Mouse (Mus musculus) hindbrain, embryonic 14.5 days (tissue): ENCODE results near the gene Snapin. TPM values are rescaled to one million over a fixed set of nuclear protein-coding genes. Genes with fewer than 3 reads are reported as not detected.
A peak's percentile ranks its signal among the peaks of the same experiment; 100 is the strongest.

Experiments used
- ATAC-seq: fragments of 200-750 bp; cut with Nextera tagmentation; 2 replicates; pipeline ENCODE4 v1.8.0; 2017; ENCODE audit warnings: moderate number of reproducible peaks, mild to moderate bottlenecking, moderate TSS enrichment, moderate library complexity; ENCODE audit not compliant: low FRiP score
- DNase-seq: peaks from one replicate; pipeline ENCODE4 v3.0.0-alpha.2; 2015; ENCODE audit warnings: low spot score
- H3K27ac ChIP-seq: fragments of 300-500 bp; sonication (generic); 2 replicates; pipeline ENCODE4 v1.5.1; 2014; ENCODE audit warnings: mild to moderate bottlenecking, moderate library complexity
- H3K27me3 ChIP-seq: fragments of 300-500 bp; sonication (generic); 2 replicates; pipeline ENCODE4 v1.6.1; 2014; ENCODE audit warnings: mild to moderate bottlenecking, low read length, mixed read lengths; ENCODE audit not compliant: control insufficient read depth, insufficient read depth
- H3K36me3 ChIP-seq: fragments of 300-500 bp; sonication (generic); replicated peaks from 2 replicates; pipeline ENCODE4 v1.6.1; 2014; ENCODE audit not compliant: control insufficient read depth, insufficient read depth
- H3K4me1 ChIP-seq: fragments of 300-500 bp; sonication (generic); replicated peaks from 2 replicates; pipeline ENCODE4 v1.6.1; 2014; ENCODE audit warnings: antibody characterized with exemption, low read length, mixed read lengths; ENCODE audit not compliant: control insufficient read depth, insufficient read depth
- H3K4me2 ChIP-seq: fragments of 300-500 bp; sonication (generic); replicated peaks from 2 replicates; pipeline ENCODE4 v1.6.1; 2014; ENCODE audit warnings: mild to moderate bottlenecking, moderate library complexity
- H3K4me3 ChIP-seq: fragments of 300-500 bp; sonication (generic); replicated peaks from 2 replicates; pipeline ENCODE4 v1.5.1; 2014; ENCODE audit warnings: mild to moderate bottlenecking, low read length
- H3K9ac ChIP-seq: fragments of 300-500 bp; sonication (generic); 2 replicates; pipeline ENCODE4 v1.6.1; 2014
- H3K9me3 ChIP-seq: fragments of 300-500 bp; sonication (generic); 2 replicates; pipeline ENCODE4 v1.6.1; 2016; ENCODE audit warnings: low read length; ENCODE audit not compliant: control insufficient read depth
- WGBS: fragments of 180-500 bp; shearing (Covaris S2); extraction: QIAGEN DNeasy Blood & Tissue Kit; methylation state at CpG from one replicate; pipeline ENCODE4 v1.1.7; 2014; 5-methylcytosine and 5-hydroxymethylcytosine counted together
- polyA plus RNA-seq: library from polyadenylated mRNA; unstranded; fragments of >200 nt; fragmentation: Nextera tagmentation; extraction: Ambion mirVana; gene quantifications from 2 replicates; pipeline ENCODE4 v1.2.1, GENCODE M21; 2014

The Snapin gene
- polyA plus RNA-seq, 1 experiment from 2014 or later, result 94.0 TPM

DNA sequence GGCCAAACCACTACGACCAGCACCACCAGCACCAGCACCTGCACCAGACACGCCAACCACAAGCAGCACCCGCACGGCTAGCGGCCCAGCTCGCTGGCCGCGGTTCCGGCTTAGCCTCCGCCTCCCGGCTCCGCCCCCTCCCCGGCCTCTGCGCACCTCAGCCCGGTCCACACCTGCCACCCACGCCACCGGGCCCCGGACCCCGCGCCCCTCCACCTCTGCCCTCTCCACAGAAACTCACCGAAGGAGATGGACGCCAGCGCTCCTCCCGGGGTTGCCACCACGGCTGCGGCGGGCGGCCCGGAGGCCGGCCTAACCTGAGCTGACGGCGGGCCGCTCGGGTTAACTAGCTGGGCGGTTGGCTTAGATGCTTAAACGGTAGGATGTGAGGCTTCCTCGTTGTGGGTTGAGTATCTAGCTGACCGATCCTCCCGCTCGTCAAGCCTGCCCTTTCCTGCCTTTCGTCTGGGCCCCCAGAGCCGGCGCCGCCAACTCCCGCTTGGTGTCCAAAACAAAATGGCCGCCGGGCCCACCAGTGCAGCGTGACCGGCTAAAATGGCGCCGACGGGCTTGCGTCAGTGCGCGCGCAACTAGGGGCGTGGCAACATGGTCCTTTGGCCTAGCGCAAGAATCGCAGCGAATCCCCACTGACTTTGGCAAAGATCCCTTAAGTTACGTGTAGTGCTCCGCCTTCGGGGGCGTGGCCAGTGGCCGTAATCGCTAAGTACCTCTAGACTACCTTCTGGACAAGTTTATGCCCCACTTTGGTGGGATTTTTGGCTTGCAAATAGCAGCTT is 18.3 kb upstream of the Snapin start, which contains the start of gene Chtop:
Chtop (minus strand) TSS at position 549 of the 797 bp plus-strand sequence.
- no peaks in the 10 kb centered on the region for H3K9me3 ChIP-seq
- peak within 1 kb of the TSS; percentile 88 for H3K4me2 ChIP-seq
- peaks cover 20% of the 10 kb centered on the region for H3K4me1 ChIP-seq
- peak within 1 kb of the TSS; percentile 93 for H3K27ac ChIP-seq
- peak; percentile 93 for ATAC-seq
- H3K27me3 ChIP-seq, result peaks cover 16% of the 10 kb centered on the region
- WGBS, result under 1% methylated on average over 66 of the region's 66 CpGs
- H3K4me3 ChIP-seq, result peak within 1 kb of the TSS; percentile 90
- H3K36me3 ChIP-seq, result peaks cover 36% of the 10 kb centered on the region
- H3K9ac ChIP-seq, result peak within 1 kb of the TSS; percentile 91
- peak; percentile 100 for DNase-seq

DNA sequence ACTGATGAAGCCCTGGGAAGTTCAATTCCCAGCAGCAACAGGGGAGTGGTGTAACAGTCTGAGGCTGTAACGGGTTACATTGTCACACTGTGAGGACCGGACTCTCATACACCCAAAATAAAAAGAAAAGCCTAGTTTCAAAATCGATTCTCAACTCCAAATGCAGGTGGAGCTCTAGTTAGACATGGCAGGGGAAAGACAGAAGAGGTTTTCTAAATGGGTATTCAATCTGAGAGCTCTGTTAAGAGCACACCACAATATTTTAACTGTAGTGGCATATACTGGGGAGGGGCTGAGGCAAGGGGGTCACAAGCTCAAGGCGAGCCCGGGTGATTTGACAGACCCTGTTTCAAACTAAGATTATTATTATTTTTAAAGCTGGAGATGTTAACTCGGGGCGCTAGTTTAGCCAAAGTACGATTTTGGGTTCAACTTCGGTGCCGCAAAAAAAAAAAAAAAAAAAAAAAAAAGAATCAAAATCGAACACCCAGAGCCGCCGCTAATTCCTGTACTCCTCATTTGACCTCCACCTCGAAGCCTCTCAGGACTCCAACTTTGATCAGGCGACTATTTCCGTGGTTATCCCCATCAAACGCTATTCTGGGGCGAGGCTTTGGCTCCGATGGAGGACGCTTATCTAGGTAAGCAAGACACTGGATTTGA is 17.6 kb upstream of the Snapin start:
- peaks cover 9% of the 10 kb centered on the region; the same call in 1 of the 2 replicates for H3K27me3 ChIP-seq
- no peaks in the 10 kb centered on the region for H3K9me3 ChIP-seq
- peaks cover 43% of the 10 kb centered on the region for H3K36me3 ChIP-seq
- 3% methylated on average over 20 of the region's 20 CpGs for WGBS
- DNase-seq (no peak), ATAC-seq (no peak; the same call in 1 of the 2 replicates)
- H3K27ac ChIP-seq, result peak overlapping the region; percentile 93
- H3K4me3 ChIP-seq, result peak overlapping the region; percentile 90
- H3K4me2 ChIP-seq, result peak overlapping the region; percentile 88
- peaks cover 21% of the 10 kb centered on the region for H3K4me1 ChIP-seq
- peak overlapping the region; percentile 91 for H3K9ac ChIP-seq

DNA sequence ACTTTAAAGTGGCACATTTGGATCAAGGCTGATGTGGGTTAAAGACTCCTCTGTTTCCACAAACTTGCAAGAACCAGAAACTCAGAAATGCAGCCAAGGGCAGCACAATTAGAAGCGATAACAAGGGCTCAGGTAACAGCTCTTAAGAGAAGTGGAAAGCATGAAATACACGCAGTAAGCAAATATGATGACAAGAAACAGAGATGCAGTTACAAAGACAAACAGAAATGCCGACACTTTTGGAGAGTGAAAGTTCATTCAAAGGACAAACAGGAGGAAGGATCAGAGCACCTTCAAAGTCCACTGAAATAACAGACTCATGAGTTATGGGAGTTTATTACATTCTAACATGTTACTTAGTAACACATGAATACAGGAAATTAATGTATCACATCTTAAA is 15.5 kb upstream of the Snapin start:
- Histone ChIP-seq H3K27me3 (no peaks in the 10 kb centered on the region), H3K36me3 (peaks cover 64% of the 10 kb centered on the region), H3K9me3 (no peaks in the 10 kb centered on the region), H3K4me1 (peaks cover 21% of the 10 kb centered on the region), H3K27ac (no peak overlapping the region), H3K4me2 (no peak overlapping the region), H3K4me3 (no peak overlapping the region), H3K9ac (no peak overlapping the region)
- DNase-seq, result no peak
- no peak for ATAC-seq
- WGBS, result 93% methylated on average over 3 of the region's 3 CpGs

DNA sequence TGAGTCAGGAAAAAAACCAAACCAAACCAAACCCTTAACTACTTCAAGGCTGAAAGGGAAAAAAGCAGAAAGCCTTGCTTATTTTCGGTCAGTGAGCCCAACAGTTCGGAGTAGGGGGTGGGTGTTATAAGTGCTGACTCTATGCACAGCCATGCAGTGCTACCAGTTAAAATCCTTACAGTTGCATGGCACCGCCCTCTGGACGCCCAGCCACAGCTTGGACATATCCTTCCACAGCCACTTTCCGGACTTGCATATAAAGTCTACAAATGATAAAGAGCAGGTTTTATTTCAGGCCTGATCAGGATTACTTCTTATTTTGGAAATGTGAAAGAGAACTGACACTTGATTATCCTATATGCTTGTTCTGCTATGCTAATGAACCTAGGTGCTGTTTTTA is 14.4 kb upstream of the Snapin start:
- ATAC-seq (no peak), DNase-seq (no peak)
- Histone ChIP-seq H3K4me3 (no peak overlapping the region), H3K27ac (no peak overlapping the region), H3K27me3 (no peaks in the 10 kb centered on the region), H3K9me3 (no peaks in the 10 kb centered on the region), H3K9ac (no peak overlapping the region), H3K4me1 (peaks cover 21% of the 10 kb centered on the region), H3K36me3 (peaks cover 73% of the 10 kb centered on the region), H3K4me2 (no peak overlapping the region)
- WGBS, result 97% methylated on average over 5 of the region's 5 CpGs

DNA sequence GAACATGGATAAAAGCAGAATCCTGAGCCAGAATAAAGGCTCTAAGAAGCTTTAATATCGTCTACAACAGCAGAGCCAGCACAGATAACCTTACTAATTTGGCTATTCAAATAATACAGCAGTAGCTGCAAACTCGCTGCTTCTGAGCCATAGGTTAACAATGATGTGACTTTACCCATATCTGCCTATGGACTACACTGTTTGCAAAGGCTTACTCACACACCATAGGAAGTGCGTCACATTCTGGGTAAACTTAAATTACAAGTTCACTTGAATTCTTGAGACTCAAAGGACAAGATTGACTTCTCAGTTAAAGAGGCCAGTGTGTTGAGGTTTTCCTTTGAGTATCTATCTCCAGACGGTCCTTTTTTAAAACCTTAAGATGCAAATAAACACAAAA is 12.6 kb upstream of the Snapin start:
- Histone ChIP-seq H3K9me3 (no peaks in the 10 kb centered on the region), H3K36me3 (peaks cover 91% of the 10 kb centered on the region), H3K4me1 (peaks cover 21% of the 10 kb centered on the region), H3K4me2 (no peak overlapping the region), H3K27me3 (no peaks in the 10 kb centered on the region), H3K4me3 (no peak overlapping the region), H3K27ac (no peak overlapping the region), H3K9ac (no peak overlapping the region)
- DNase-seq, result no peak
- WGBS, result 86% methylated on average over 4 of the region's 4 CpGs
- no peak for ATAC-seq

DNA sequence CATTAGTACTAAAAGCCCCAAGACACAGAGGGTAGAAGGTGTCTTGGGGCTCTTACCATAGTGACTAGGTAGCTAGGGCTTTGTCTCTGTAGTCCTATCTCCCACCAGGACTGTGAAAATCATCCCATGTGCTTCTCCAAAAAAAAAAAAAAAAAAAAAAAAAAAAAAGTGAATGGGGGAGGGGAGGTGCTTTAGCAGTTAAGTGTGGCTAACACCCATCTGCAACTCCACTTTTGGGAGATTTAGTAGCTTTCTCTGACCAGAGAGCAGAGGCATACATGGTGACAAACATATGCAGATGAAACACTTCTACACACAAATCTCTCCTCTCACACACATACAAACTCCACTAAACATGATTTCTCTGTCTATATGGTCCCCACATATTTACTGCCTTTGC is 6.8 kb upstream of the Snapin start:
- Histone ChIP-seq H3K36me3 (peaks cover 70% of the 10 kb centered on the region), H3K9ac (no peak overlapping the region), H3K9me3 (no peaks in the 10 kb centered on the region), H3K27me3 (no peaks in the 10 kb centered on the region), H3K4me2 (no peak overlapping the region), H3K4me3 (no peak overlapping the region), H3K27ac (no peak overlapping the region), H3K4me1 (no peaks in the 10 kb centered on the region)
- ATAC-seq (no peak), DNase-seq (peak; percentile 21)

DNA sequence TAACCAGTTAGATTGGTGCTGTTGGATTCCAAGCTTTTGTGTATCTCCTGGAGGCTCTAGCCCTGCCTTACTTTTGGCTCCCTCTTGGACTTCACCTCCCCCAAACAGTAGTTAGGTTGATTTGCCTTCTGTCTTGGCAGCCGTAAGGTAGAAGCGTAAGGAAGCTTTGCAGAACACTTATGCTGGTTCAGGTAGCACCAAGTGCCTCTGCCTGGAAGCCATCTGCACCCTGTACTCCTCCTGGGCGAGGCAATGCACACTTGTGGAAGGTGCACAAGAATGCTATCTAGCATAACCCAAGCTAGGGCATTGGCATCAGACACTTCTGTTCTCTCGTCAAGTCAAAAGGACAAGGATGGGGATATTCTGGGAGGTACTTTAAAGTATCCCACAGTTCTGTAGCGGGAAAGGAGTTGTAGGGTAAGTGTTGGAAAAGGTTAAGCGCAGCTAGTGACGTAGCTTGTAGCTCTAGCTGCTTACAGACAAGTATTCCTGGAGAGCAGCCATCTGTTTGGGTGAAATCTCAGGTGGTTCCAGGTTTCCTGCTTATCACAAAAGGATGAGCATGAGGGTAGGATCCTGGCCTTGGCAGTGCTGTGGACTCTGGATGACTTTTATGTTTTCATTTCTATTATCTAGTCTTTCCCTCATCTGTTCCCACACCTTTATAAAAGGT is 5.2 kb upstream of the Snapin start:
- Histone ChIP-seq H3K4me3 (no peak overlapping the region), H3K27ac (no peak overlapping the region), H3K36me3 (peaks cover 54% of the 10 kb centered on the region), H3K9me3 (no peaks in the 10 kb centered on the region), H3K4me2 (no peak overlapping the region), H3K27me3 (no peaks in the 10 kb centered on the region), H3K4me1 (no peaks in the 10 kb centered on the region), H3K9ac (no peak overlapping the region)
- ATAC-seq, result no peak
- 93% methylated on average over 7 of the region's 7 CpGs for WGBS
- no peak for DNase-seq

DNA sequence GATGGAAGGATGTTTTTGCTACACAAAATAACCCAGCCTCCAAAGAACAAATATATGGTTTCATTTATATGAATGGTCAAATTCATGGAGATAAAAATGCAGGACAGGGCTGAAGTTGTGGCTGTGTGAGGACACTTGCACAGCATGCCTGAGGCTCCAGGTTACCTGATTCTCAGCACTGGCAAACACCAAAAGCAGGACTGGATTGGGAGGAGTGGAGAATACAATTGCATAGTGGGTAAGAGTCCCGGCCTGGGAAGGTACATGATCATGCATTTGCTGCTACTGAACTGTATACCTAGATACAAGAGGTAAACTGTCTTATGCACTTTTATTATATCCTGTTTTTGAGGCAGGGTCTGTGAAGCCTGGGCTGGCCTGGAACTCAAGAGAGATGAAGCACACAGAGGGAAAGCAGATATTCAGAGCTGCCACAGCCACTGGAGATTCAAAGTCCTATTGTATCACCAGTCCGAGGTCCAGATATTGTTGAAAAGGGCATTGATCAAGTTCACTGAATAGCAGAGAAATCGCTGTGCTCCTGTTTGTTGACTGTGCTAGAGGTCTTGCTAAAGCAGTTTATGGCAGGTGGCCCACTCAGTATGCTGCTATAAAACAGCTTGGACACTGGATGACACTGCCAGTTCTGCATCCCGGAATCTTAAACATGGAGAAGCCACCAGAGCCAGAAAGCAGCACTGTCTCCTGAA is 3.2 kb upstream of the Snapin start:
- Histone ChIP-seq H3K36me3 (peaks cover 44% of the 10 kb centered on the region), H3K4me2 (no peak overlapping the region), H3K4me1 (peaks cover 8% of the 10 kb centered on the region), H3K4me3 (no peak overlapping the region), H3K9me3 (no peaks in the 10 kb centered on the region), H3K9ac (no peak overlapping the region), H3K27me3 (no peaks in the 10 kb centered on the region), H3K27ac (no peak overlapping the region)
- ATAC-seq (no peak), DNase-seq (no peak)
- 67% methylated on average over 4 of the region's 4 CpGs for WGBS

DNA sequence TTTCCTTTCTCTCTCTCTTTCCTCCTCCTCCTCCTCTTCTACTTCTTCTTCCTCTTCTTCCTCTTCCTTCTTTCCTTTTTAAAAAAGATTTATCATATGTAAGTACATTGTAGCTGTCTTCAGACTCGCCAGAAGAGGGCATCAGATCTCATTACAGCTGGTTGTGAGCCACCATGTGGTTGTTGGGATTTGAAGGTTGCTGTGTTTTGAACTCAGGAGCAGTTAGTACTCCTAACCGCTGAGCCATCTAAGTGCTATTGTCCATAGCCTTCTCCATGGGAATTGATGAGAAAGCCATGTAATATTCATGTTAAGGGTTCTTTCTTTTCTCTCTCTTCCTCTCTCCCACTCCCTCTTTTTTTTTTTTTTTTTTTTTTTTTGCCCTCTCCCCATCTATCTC is 517 bp upstream of the Snapin start:
- ATAC-seq, result no peak
- Histone ChIP-seq H3K27me3 (no peaks in the 10 kb centered on the region), H3K4me1 (peaks cover 8% of the 10 kb centered on the region), H3K4me2 (no peak overlapping the region), H3K9me3 (no peaks in the 10 kb centered on the region), H3K36me3 (peaks cover 44% of the 10 kb centered on the region), H3K4me3 (no peak overlapping the region), H3K9ac (no peak overlapping the region), H3K27ac (no peak overlapping the region)
- DNase-seq, result no peak
- WGBS, result 33% methylated on average over 2 of the region's 2 CpGs
